Mouse (Mus musculus) forebrain, embryonic 10.5 days (tissue): ENCODE measurements around the gene Nr2c1. TPM values are rescaled to one million over a fixed set of nuclear protein-coding genes. Genes with fewer than 3 reads are reported as not detected.

ENCODE experiments used
- DNase-seq: peaks from one replicate; pipeline ENCODE4 v3.0.0-alpha.2; 2017; ENCODE audit warnings: low spot score; ENCODE audit errors: extremely low spot score
- H3K27ac ChIP-seq: fragments of 300-500 bp; sonication (generic); 2 replicates; pipeline ENCODE4 v1.5.1; 2016; ENCODE audit warnings: mild to moderate bottlenecking
- H3K27me3 ChIP-seq: fragments of 300-500 bp; sonication (generic); 2 replicates; pipeline ENCODE4 v1.6.1; 2016; ENCODE audit warnings: mild to moderate bottlenecking; ENCODE audit not compliant: poor library complexity, severe bottlenecking
- H3K36me3 ChIP-seq: fragments of 300-500 bp; sonication (generic); replicated peaks from 2 replicates; pipeline ENCODE4 v1.6.1; 2016; ENCODE audit warnings: mild to moderate bottlenecking, moderate library complexity
- H3K4me1 ChIP-seq: fragments of 300-500 bp; sonication (generic); 2 replicates; pipeline ENCODE4 v1.6.1; 2016
- H3K4me3 ChIP-seq: fragments of 300-500 bp; sonication (generic); 2 replicates; pipeline ENCODE4 v1.5.1; 2016; ENCODE audit warnings: mild to moderate bottlenecking, moderate library complexity
- H3K9me3 ChIP-seq: fragments of 300-500 bp; sonication (generic); 2 replicates; pipeline ENCODE4 v1.6.1; 2016; ENCODE audit warnings: mild to moderate bottlenecking, moderate library complexity
- WGBS: fragments of 180-500 bp; shearing (Covaris S2); methylation state at CpG from one replicate; pipeline ENCODE4 v1.1.7; 2016; 5-methylcytosine and 5-hydroxymethylcytosine counted together
- polyA plus RNA-seq: library from polyadenylated mRNA; unstranded; fragments of >200 nt; fragmentation: Nextera tagmentation; extraction: Ambion mirVana; gene quantifications from 2 replicates; pipeline ENCODE4 v1.2.1, GENCODE M21; 2016

The Nr2c1 gene
- polyA plus RNA-seq, 1 experiment from 2014 or later: 11.0 TPM

DNA sequence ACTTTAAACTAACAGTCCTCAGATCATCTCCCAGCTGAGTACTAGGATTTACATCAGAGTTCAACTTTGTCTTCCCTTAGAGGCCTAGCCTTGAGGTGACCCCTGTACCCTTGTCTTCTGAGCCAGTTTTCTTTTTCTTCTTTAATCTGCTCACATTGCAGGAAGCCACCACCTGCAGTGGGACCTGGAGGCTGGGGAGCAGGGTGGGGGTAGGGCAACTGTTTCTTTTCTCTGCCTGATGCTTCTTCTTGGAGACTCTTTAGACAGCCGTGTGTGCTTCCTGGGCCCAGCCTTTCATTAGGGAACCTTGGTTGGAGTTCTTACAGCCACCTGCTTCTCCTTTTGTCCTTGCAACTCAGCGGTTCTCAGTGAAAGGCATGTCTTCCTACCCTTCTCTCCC, 93.5 kb downstream of the Nr2c1 start:
- H3K27ac ChIP-seq: 0 out of 2 replicates have a peak overlapping the region, but pooled peaks have one; percentile 11
- H3K4me1 ChIP-seq: no peaks in the 10 kb centered on the region
- H3K27me3 ChIP-seq: no peaks in the 10 kb centered on the region
- no peaks in the 10 kb centered on the region for H3K36me3 ChIP-seq
- DNase-seq: no peak
- H3K9me3 ChIP-seq: no peaks in the 10 kb centered on the region
- no peak overlapping the region for H3K4me3 ChIP-seq
- WGBS: 53% methylated on average over 2 of the region's 2 CpGs

Other genes starting within 250 kb of the Nr2c1 start
- 28.1 and 28.9 TPM in 2 replicates for gene Vezt, start 112.2 kb upstream of the Nr2c1 start, polyA plus RNA-seq
- gene Fgd6, start 112.0 kb upstream of the Nr2c1 start, polyA plus RNA-seq: 3.5 and 3.6 TPM in 2 replicates
- 575 and 590 TPM in 2 replicates for gene Ndufa12, start 50.7 kb downstream of the Nr2c1 start, polyA plus RNA-seq
- 0.19 TPM in 1 of 2 replicates, not detected in the other for gene Gm4792, start 150.7 kb downstream of the Nr2c1 start, polyA plus RNA-seq
- gene Tmcc3, start 163.9 kb downstream of the Nr2c1 start, polyA plus RNA-seq: 2.0 and 2.3 TPM in 2 replicates